Mouse (Mus musculus) left cerebral cortex, adult 18-20 months (tissue): ENCODE data around the gene Zic4. TPM values are rescaled to one million over a fixed set of nuclear protein-coding genes. Genes with fewer than 3 reads are reported as not detected.

Experiments
- DNase-seq, 2 experiments: peaks; one replicate each; pipeline ENCODE4 v3.0.0; 2021 to 2022; ENCODE audit warnings: low spot score in 2 of 2, mixed read lengths in 1 of 2
- total RNA-seq, 2 experiments: library from RNA; stranded (reverse); gene quantifications; 2 replicates each; pipeline ENCODE4 v1.2.3; 2021

The Zic4 gene
- total RNA-seq, 2 experiments from 2014 or later: 3.5 to 4.4 TPM

DNA sequence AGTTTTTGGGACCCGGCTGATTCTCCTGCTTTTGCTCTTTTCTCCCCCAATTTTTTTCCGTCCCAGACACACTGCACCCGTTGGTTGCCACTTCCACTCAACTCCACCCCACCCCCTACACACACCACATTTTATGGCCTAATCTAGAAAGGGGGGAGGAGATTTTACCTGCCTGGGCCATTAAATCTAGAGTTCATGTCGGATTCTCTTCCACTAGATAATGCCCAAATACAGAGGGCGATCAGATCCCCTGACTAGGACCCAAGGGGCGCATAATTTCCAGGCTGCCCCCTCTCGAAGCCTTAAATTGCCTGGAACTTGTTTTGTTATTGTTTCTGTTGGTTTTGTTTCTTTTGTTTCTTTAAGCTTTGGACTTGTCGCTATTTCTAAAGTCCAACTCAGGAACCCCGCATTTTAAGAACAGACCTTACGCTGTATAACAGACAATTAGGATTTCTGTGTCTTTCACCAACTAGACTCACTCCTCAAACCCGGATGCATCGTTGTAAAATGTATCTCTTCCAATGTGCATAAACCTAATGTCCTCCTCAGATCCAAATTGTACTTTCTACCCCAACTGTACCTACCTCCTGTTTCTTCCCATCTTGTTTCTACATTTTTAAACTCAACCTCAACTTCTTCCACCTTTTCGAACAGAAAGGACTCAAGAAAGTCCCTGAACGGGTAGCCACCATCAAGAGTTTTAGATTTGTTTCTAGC lies 958 bp downstream of the Zic4 start:
- no peak for DNase-seq

GRCm38 (mm10) chr9:91363814-91364126 lies 1.6 kb downstream of the Zic4 start:
- no peak for DNase-seq

DNA sequence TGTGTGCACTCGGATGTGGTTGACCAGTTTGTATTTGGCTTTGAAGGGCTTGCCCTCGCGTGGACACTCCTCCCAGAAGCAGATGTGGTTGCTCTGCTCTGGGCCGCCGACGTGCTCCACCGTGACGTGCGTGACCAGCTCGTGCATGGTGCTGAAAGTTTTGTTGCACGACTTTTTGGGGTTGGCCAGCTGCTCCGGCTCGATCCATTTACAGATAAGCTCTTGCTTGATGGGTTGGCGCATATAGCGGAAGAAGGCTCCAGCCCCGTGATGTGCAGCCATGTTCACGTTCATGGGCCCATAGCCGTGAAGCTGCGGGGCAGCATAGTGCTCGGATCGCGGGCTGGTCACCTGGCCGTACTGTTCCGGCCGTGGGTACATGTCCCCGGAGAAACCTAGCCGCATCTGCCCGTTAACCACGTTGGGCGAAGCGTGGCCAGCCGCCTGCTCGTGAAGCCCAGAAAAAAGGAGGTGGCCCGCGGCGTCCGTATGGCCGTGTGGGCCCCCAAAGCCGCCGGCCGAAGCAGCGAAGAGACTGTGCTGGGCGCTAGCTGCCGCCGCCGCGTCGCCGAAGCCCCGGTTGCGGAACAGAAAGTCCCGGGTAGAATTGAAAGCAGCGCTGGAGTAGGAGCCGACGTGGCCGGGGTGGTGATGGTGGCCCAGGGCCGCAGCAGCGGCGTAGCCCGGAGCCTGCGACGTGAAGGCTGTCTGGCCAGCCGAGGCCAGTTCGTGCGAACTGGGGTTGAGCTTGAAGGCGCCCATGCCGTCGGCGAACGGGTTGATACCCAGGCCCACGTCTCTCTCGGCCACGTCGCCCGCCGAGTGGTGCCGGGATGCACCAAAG lies 2.1 kb downstream of the Zic4 start:
- no peak for DNase-seq

GRCm38 (mm10) chr9:91364971-91365501 lies 2.8 kb downstream of the Zic4 start:
- DNase-seq: no peak

- no peak for DNase-seq
Measured at GRCm38 (mm10) chr9:91365664-91366063, 3.5 kb downstream of the Zic4 start, which contains the start of gene Zic1. Gene Zic1, minus strand, starts transcription at chr9:91365810.

- no peak for DNase-seq
Measured at GRCm38 (mm10) chr9:91366226-91366998, 4.2 kb downstream of the Zic4 start.

- DNase-seq: no peak
Measured at GRCm38 (mm10) chr9:91366999-91367811, 5.0 kb downstream of the Zic4 start.

DNA sequence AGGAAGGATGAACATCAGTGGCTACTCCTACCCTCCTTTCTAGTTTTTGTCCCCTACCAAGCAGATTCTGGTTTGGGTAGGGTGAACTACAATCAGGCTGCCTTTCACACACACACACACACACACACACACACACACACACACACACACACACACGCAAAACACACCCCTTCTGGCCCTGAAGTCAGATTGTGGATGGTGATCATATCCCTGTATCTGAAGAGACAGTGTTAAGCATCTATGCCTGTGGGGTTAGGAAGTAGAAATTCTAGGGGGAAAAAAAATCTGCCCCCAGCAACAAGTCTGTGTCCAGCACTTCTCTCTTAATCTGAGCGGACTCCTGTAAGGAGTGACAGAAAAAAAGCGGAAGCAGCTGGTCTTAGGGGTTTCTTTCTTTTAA lies 5.9 kb downstream of the Zic4 start:
- no peak for DNase-seq

GRCm38 (mm10) chr9:91368946-91369292 lies 6.7 kb downstream of the Zic4 start:
- DNase-seq: no peak

DNA sequence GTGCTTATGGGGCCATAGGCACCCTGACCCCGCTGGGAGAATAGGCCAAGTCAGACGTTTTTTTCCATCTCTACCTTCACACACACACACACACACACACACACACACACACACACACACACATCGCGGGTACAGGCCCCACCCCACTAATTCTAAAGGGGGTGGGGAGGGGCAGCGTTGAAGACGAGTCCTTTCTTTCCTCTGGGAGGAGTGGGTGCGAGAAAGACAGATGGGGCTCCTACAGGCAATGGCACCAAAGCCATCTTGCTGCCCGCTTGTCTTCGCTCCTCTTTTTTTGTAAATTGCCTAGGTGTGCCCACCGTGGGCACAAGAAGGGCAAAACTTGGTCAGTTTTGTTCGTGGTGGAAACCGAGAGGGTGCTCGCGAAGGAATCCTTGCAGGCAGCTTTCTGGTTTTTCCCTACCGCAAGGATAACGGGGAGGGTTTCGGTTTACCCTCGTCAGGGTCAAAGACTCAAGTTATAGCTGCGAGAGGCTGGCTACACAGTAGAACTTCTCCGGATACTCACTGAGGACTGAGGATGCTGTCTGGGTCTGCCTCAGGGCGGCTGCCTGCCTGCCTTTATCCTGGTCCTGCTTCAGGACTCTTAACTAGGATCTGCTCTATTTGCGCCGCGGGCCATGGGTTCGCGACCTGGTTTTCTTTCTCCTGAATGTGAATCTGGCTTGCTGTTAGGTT lies 7.2 kb downstream of the Zic4 start:
- no peak for DNase-seq

DNA sequence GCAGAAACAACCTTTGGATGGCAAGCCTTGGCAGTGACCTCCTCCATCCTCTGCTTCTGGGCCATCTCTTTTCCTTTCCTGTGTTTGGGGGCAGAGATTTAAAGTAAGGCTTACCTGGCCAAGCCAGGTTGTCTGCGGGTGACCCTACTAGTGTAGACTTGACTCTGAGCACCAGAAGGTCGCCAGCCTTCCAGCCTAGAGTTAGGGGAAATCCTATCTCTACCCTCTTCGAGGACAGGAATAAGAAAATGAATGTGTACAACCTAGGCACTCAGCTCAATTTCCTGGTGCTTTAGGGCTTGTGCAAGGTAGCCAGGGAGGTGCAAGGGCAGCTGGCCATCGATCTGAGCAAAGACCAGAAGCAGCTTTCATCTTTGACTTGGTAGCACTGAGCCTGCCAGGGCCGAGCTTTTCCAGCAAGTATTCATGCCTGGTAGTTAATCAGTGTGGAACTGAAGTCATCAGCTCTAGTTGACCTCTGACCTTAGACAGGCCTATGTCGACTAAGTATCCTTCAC lies 8.0 kb downstream of the Zic4 start:
- no peak for DNase-seq

GRCm38 (mm10) chr9:91371011-91371410 lies 8.8 kb downstream of the Zic4 start:
- DNase-seq: no peak

DNA sequence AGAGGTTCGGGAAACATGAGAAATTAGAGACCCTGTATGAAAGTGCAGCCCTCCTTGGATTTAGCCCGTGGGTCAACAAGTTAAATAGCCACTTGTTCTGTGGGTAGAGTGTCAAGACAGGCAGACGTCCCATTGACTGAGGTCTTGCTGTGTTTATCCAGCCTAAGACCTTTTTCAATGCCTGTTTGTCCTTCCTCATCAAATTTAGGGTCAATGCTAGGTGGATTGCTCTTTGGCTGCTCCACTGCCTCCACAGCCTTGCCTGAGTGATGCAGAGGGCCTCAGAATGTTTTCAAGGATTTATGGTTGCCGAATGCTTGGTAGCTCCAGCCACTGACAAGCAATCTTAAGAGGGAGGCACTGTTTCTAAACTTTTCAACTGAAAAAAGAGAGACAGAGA lies 9.4 kb downstream of the Zic4 start:
- no peak for DNase-seq

DNA sequence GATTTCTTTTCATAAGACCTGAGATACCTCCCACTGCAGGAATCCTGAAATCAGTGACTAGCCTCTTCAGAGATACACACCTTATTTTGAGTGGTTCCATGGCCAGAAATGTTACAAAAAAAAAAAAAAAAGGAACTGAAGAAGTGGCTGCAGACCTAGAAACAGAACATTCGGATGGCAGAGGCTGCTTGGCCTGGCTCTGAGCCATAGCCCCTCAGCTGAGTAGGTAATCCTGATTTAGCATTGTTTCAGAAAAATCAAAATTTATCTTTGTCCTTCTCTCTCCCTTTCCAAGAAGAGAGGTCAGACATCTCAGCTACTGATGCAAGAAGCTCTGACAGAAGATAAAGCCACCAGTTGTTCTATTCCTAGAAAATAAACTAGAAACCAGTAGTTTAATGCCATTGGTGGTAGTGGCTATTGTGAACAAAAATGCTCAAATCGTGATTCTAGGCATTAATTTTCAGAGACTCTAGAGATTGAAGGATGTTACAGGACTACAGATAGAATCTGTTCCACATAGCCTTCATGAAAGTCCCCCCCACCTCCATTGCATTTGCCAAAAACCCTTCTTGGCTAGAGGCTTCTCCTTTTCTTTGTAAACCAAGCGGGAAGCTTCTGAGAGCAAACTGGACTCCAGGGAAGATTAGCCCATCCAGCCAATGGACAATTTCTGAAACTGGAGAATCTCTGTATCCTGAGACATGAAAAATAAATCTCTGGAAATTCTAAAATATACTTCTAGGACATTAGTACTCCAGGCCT lies 11.8 kb downstream of the Zic4 start:
- no peak for DNase-seq

GRCm38 (mm10) chr9:91374665-91375064 lies 12.5 kb downstream of the Zic4 start:
- no peak for DNase-seq

DNA sequence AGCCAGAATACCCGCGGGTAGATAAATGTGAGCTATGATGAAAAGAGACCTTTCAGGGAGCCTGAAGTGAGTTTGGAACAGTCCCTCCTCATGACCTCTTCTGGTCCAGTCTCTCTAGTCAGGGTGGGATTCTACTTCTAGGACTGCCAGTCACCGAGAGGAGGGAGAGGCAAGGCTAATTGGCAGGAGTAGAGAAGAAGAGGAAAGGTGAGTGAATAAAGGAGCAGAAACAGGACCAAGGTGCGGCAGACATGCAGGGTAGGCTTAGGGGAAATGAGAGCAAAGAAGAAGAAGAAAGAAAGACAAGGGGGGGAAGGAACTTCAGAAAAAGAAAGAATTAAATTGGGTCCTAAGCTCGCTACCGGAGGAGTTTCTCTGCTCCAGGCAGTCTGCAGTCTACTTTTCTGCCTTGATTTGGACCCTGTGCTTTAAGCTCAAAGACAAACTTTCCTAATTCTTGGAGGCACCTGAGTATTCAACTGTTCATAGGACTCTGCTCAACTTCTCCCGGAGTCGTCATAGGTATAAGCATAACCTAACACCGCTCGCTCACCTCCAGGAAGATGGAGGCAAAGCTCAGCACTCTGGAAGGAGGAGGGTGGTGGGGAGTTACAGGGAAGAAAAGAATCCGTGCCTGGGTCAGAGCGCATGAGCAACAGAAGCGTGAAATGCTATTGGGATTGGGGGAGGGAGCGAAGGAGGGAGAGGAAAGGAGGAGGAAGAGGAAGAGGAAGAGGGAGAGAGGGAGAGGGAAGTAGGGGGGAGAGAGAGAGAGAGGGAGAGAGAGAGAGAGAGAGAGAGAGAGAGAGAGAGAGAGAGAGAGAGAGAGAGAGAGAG lies 15.0 kb downstream of the Zic4 start:
- no peak for DNase-seq

DNA sequence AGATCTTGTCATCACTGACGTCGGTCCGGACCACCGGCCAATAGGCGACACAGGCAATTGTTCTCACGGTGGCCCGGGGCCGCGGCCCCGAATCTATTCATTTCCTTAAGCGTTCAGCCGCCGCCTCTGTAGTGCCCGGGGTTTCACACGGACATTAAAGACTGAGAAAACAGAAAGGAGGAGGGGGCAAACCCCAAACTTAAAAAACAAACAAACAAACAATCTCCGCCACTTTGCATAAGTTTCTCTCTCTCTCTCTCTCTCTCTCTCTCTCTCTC lies 15.6 kb downstream of the Zic4 start:
- DNase-seq: no peak

GRCm38 (mm10) chr9:91378411-91379299 lies 16.4 kb downstream of the Zic4 start:
- no peak for DNase-seq
